Mouse (Mus musculus): ENCODE results near the gene Hhat.

- TF ChIP-seq MAX (IDR thresholded peaks at IDR 0.05) (no peak), USF1 (IDR thresholded peaks at IDR 0.05; ENCODE audit: low read depth) (no peak), CTCF (IDR thresholded peaks at IDR 0.05; ENCODE audit: control insufficient read depth, insufficient read depth, insufficient read length) (no peak), MYOD1 (IDR thresholded peaks at IDR 0.05; ENCODE audit: control insufficient read depth, insufficient read length, low read depth) (no peak), CEBPB (IDR thresholded peaks at IDR 0.05; ENCODE audit: low read depth) (no peak)
These were observed 123.7 kb downstream of the Hhat start for GRCm38 (mm10) chr1:192647361-192647760.
